15 mouse cellular contexts compared by ENCODE assay signal in genomic region chr5:92495771-92496409, GRCm38 (mm10). TPM values are rescaled to one million over a fixed set of nuclear protein-coding genes. Genes with fewer than 3 reads are reported as not detected.
A peak's percentile ranks its signal among the peaks of the same experiment; 100 is the strongest.
DNase-seq lines count a peak whose midpoint lies in the region; ATAC-seq and TF ChIP-seq lines count a peak whose summit lies in the region.
"Had no signal": no experiment of that assay in that cellular context is flagged by ENCODE, and none has a peak within 500 bp of the region (broad histone marks: within the 10 kb centered on the region; RNA-seq: fewer than 3 reads in every experiment).

No protein-coding gene starts in this region.

- 89% methylated on average over 7 of the region's 7 CpGs for WGBS in heart, embryonic 10.5 days
- 84% methylated on average over 7 of the region's 7 CpGs for whole genome bisulfite sequencing in heart, embryonic 12.5 days
- WGBS in embryonic facial prominence, embryonic 15.5 days = 79% methylated on average over 7 of the region's 7 CpGs
- WGBS in forebrain, embryonic 11.5 days = 82% methylated on average over 7 of the region's 7 CpGs

- H3K9me3 ChIP-seq in heart, embryonic 10.5 days = no peaks in the 10 kb centered on the region
- H3K9me3 ChIP-seq in heart, embryonic 12.5 days (replicated peaks) = no peaks in the 10 kb centered on the region
- no peaks in the 10 kb centered on the region for H3K9me3 ChIP-seq in E14TG2a.4 (ENCODE audit: low read length)
- no peaks in the 10 kb centered on the region for H3K9me3 ChIP-seq in embryonic facial prominence, embryonic 15.5 days (replicated peaks)
- no peaks in the 10 kb centered on the region for H3K9me3 ChIP-seq in forebrain, embryonic 11.5 days (ENCODE audit: control insufficient read depth, low read length)
- H3K9me3 ChIP-seq: liver, embryonic 13.5 days had no signal

- no peak overlapping the region for H3K9ac ChIP-seq in heart, embryonic 12.5 days
- H3K9ac ChIP-seq in embryonic facial prominence, embryonic 15.5 days = no peak overlapping the region
- H3K9ac ChIP-seq in forebrain, embryonic 11.5 days (ENCODE audit: low read length) = no peak overlapping the region
- H3K9ac ChIP-seq: forebrain, postnatal 0 days; liver, embryonic 13.5 days had no signal

- no peaks in the 10 kb centered on the region for H3K27me3 ChIP-seq in heart, embryonic 10.5 days (ENCODE audit: insufficient read depth, poor library complexity, severe bottlenecking)
- no peaks in the 10 kb centered on the region for H3K27me3 ChIP-seq in heart, embryonic 12.5 days (replicated peaks)
- no peaks in the 10 kb centered on the region for H3K27me3 ChIP-seq in E14TG2a.4 (ENCODE audit: insufficient read depth, low read length)
- no peaks in the 10 kb centered on the region for H3K27me3 ChIP-seq in embryonic facial prominence, embryonic 15.5 days
- no peaks in the 10 kb centered on the region for H3K27me3 ChIP-seq in forebrain, embryonic 11.5 days (ENCODE audit: control insufficient read depth, insufficient read depth, low read length)
- H3K27me3 ChIP-seq: liver, embryonic 13.5 days had no signal

- H3K4me2 ChIP-seq in heart, embryonic 12.5 days = no peak overlapping the region
- no peak overlapping the region for H3K4me2 ChIP-seq in embryonic facial prominence, embryonic 15.5 days (replicated peaks)
- H3K4me2 ChIP-seq in forebrain, embryonic 11.5 days (ENCODE audit: low read depth, low read length, severe bottlenecking) = no peak overlapping the region
- H3K4me2 ChIP-seq: liver, embryonic 13.5 days had no signal

- H3K4me3 ChIP-seq in heart, embryonic 10.5 days = no peak overlapping the region
- no peak overlapping the region for H3K4me3 ChIP-seq in heart, embryonic 12.5 days
- H3K4me3 ChIP-seq in E14TG2a.4 (replicated peaks; ENCODE audit: low read length) = peak overlapping the region; percentile 45
- H3K4me3 ChIP-seq in embryonic facial prominence, embryonic 15.5 days (replicated peaks) = no peak overlapping the region
- H3K4me3 ChIP-seq in forebrain, embryonic 11.5 days (ENCODE audit: low read depth, low read length) = no peak overlapping the region
- H3K4me3 ChIP-seq: heart, adult 2 months; liver, embryonic 13.5 days had no signal

- DNase-seq in heart, embryonic 10.5 days (ENCODE audit: low spot score) = no peak
- DNase-seq in lung, adult 18-20 months = peak; percentile 56 to 74
- DNase-seq in forebrain, embryonic 11.5 days (ENCODE audit: low spot score) = no peak
- no peak for DNase-seq in ovary, postnatal 10 days (ENCODE audit: low spot score)
- DNase-seq: forebrain, postnatal 0 days; kidney, adult 9 months; liver, embryonic 13.5 days had no signal

- ATAC-seq in heart, embryonic 12.5 days (ENCODE audit: insufficient number of reproducible peaks, low FRiP score) = no peak
- ATAC-seq in embryonic facial prominence, embryonic 15.5 days (ENCODE audit: insufficient number of reproducible peaks, low FRiP score, low TSS enrichment, low read depth) = 0 out of 2 replicates have a peak, but pooled peaks have one; percentile 21
- no peak for ATAC-seq in erythroid progenitor cell, adult 5-6 weeks (replicated peaks; ENCODE audit: low FRiP score, poor library complexity, severe bottlenecking)
- no peak for ATAC-seq in forebrain, embryonic 11.5 days (replicated peaks; ENCODE audit: low FRiP score)
- ATAC-seq: CD4-positive, CD25-positive, alpha-beta regulatory T cell, adult 4 months; forebrain, postnatal 0 days had no signal

- TF ChIP-seq CTCF in E14TG2a.4 (conservative IDR thresholded peaks at IDR 0.05; ENCODE audit: low read length) = no peak

- H3K27ac ChIP-seq in heart, embryonic 10.5 days = peak overlapping the region; percentile 38; the same call in 1 of the 2 replicates
- H3K27ac ChIP-seq in heart, embryonic 12.5 days (ENCODE audit: poor library complexity, severe bottlenecking) = no peak overlapping the region
- H3K27ac ChIP-seq in embryonic facial prominence, embryonic 15.5 days (replicated peaks) = peak overlapping the region; percentile 34; the same call in 1 of the 2 replicates
- H3K27ac ChIP-seq in forebrain, embryonic 11.5 days (ENCODE audit: low read depth, low read length) = no peak overlapping the region
- H3K27ac ChIP-seq: heart, adult 2 months; liver, embryonic 13.5 days had no signal

- H3K36me3 ChIP-seq in heart, embryonic 10.5 days = no peaks in the 10 kb centered on the region
- no peaks in the 10 kb centered on the region for H3K36me3 ChIP-seq in heart, embryonic 12.5 days
- peaks cover 32% of the 10 kb centered on the region for H3K36me3 ChIP-seq in E14TG2a.4 (ENCODE audit: insufficient read depth, low read length)
- no peaks in the 10 kb centered on the region for H3K36me3 ChIP-seq in embryonic facial prominence, embryonic 15.5 days
- no peaks in the 10 kb centered on the region for H3K36me3 ChIP-seq in forebrain, embryonic 11.5 days (ENCODE audit: control insufficient read depth, insufficient read depth, low read length)
- H3K36me3 ChIP-seq: liver, embryonic 13.5 days had no signal

- peaks cover 40% of the 10 kb centered on the region for H3K4me1 ChIP-seq in heart, embryonic 10.5 days
- H3K4me1 ChIP-seq in heart, embryonic 12.5 days (replicated peaks) = peaks cover 57% of the 10 kb centered on the region
- H3K4me1 ChIP-seq in E14TG2a.4 (replicated peaks; ENCODE audit: low read depth, low read length) = peaks cover 90% of the 10 kb centered on the region
- peaks cover 32% of the 10 kb centered on the region for H3K4me1 ChIP-seq in embryonic facial prominence, embryonic 15.5 days
- H3K4me1 ChIP-seq in forebrain, embryonic 11.5 days (replicated peaks; ENCODE audit: control insufficient read depth, insufficient read depth, low read length) = no peaks in the 10 kb centered on the region

RNA-seq across cellular contexts. Expression of gene Scarb2, which starts 10.7 kb away (rescaled TPM):
- 8.3 and 12.1 TPM in 2 replicates for polyA plus RNA-seq in heart, embryonic 10.5 days (2016; fragmentation: Nextera tagmentation; extraction: Ambion mirVana)
- 17.7 and 18.0 TPM in 2 replicates for polyA plus RNA-seq in heart, embryonic 12.5 days (2016; fragmentation: Nextera tagmentation; extraction: Ambion mirVana)
- 11.9 and 12.4 TPM in 2 replicates for polyA plus RNA-seq in embryonic facial prominence, embryonic 15.5 days (2015; fragmentation: Nextera tagmentation; extraction: Ambion mirVana)
- total RNA-seq in erythroid progenitor cell, adult 5-6 weeks (2015; ENCODE audit: low replicate concordance) = 5.9 and 11.2 TPM in 2 replicates
- 9.8 and 13.3 TPM in 2 replicates for total RNA-seq in erythroid progenitor cell, adult 5-6 weeks (2017; ENCODE audit: low replicate concordance)
- 10.4 and 10.5 TPM in 2 replicates for polyA plus RNA-seq in forebrain, embryonic 11.5 days (2014; fragmentation: Nextera tagmentation; extraction: Ambion mirVana)

RNA-seq across cellular contexts. Expression of gene Fam47e, which starts 59.0 kb away (rescaled TPM):
- polyA plus RNA-seq in heart, embryonic 10.5 days (2016; fragmentation: Nextera tagmentation; extraction: Ambion mirVana) = not detected in 2 replicates
- not detected in 2 replicates for polyA plus RNA-seq in heart, embryonic 12.5 days (2016; fragmentation: Nextera tagmentation; extraction: Ambion mirVana)
- polyA plus RNA-seq in embryonic facial prominence, embryonic 15.5 days (2015; fragmentation: Nextera tagmentation; extraction: Ambion mirVana) = 4.7 and 9.4 TPM in 2 replicates
- not detected in 2 replicates for total RNA-seq in erythroid progenitor cell, adult 5-6 weeks (2015; ENCODE audit: low replicate concordance)
- not detected in 2 replicates for total RNA-seq in erythroid progenitor cell, adult 5-6 weeks (2017; ENCODE audit: low replicate concordance)
- not detected in 2 replicates for polyA plus RNA-seq in forebrain, embryonic 11.5 days (2014; fragmentation: Nextera tagmentation; extraction: Ambion mirVana)
- total RNA-seq: heart, adult 2 months; monocyte, adult 5-6 weeks had no signal
- polyA plus RNA-seq: CD4-positive, CD25-positive, alpha-beta regulatory T cell, adult 4 months; embryonic facial prominence, embryonic 11.5 days had no signal

Comparison
In these comparisons a context has a peak if more than half of its experiments do, and no peak if none do; other contexts are left out.
1. H3K27ac ChIP-seq: peak in heart, embryonic 10.5 days (single experiment) and embryonic facial prominence, embryonic 15.5 days (single experiment); none in heart, embryonic 12.5 days (single experiment) and forebrain, embryonic 11.5 days (single experiment).
2. DNase-seq: peak in lung, adult 18-20 months (2 of 2); none in heart, embryonic 10.5 days (single experiment), forebrain, embryonic 11.5 days (single experiment) and ovary, postnatal 10 days (single experiment).